Mouse (Mus musculus) mouse trophoblast stem cell (cell line): ENCODE measurements around the gene Gpr183.

Experiments used
- in situ Hi-C, 2 experiments: fragments of 300-500 bp; cut with MseI, MboI; formaldehyde crosslinking; loops; 2 replicates in 1 of 2; 3 replicates in 1 of 2; pipeline ENCODE4 v1.15.1; 2025

The Gpr183 gene

DNA sequence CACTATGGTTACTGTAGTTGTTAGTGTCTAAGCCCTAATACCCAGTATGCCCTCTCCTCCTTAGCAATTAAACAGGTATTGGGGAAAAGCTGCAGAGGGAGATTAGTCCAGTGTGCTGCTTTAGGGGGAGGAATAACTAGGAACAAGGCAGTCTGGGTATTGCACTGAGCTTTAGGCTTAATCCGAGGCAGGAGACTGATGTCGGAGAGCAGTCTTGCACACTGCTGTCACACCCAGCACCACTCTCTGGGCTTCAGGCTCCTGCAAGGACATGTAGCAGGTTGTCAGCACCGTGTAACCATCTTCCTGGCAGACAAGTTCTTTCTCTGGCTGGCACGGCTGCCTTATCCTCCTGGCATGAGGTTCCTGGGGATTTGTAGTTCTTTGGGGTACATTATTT is 32.8 kb downstream of the Gpr183 start:
- in situ Hi-C loops: loop anchor here (5.0 to 10.0 kb wide), 2 partner anchors 123 to 130 kb away; no protein-coding TSS in a partner anchor

DNA sequence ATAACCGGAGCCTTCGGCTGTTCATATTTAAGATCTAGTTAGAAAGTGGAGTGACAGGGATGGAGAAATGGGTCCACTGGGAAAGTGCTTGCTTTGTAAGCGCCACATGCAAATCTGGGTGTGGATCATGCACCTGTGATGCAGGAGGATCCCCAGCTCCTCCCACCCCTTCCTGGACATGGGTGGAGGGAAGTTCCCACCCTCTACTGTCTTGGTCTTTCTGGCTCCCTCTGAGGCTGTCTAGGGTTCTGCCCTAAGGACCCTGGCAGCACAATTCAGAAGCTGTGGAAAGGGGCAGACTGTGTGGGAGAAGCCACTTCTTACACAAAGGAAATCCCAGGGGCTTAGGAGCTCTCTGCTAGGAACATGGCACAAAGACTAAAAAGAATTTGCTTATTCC is 33.4 kb downstream of the Gpr183 start:
- in situ Hi-C loops: loop anchor here (5.0 to 10.0 kb wide), 2 partner anchors 123 to 131 kb away; no protein-coding TSS in a partner anchor

DNA sequence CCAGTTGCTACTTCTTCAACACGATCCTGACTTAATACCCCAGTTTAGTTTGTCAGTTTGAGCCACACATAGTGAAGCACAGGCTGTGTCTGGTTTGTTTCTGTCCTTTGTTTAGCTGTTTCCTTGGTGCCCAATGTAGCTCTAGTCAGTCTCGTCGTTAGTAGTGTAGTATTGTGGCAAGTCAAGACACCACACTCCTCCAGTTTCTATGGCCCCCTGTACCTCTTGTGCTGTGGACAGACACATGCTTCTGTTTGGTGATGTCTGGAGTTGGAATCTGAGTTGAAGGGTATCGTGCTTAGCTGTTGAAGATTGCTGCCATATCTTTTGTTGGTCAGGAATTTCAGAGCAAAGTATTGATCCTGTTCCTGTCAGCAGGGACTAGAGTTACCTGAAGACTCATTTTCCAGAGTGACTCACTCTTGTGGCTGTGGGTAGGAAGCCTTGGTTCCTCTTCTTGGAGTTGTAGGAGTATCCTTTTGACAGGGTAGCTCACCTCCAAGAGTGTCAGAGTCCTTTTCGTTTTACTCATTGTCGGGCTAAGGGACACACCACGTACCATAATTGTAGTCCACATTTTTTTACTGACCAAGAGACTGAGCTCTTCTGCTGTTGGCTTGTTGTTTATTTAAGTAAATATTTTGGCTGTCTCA is 34.1 kb downstream of the Gpr183 start:
- in situ Hi-C loops: loop anchor here (5.0 to 10.0 kb wide), 2 partner anchors 124 to 131 kb away; no protein-coding TSS in a partner anchor

DNA sequence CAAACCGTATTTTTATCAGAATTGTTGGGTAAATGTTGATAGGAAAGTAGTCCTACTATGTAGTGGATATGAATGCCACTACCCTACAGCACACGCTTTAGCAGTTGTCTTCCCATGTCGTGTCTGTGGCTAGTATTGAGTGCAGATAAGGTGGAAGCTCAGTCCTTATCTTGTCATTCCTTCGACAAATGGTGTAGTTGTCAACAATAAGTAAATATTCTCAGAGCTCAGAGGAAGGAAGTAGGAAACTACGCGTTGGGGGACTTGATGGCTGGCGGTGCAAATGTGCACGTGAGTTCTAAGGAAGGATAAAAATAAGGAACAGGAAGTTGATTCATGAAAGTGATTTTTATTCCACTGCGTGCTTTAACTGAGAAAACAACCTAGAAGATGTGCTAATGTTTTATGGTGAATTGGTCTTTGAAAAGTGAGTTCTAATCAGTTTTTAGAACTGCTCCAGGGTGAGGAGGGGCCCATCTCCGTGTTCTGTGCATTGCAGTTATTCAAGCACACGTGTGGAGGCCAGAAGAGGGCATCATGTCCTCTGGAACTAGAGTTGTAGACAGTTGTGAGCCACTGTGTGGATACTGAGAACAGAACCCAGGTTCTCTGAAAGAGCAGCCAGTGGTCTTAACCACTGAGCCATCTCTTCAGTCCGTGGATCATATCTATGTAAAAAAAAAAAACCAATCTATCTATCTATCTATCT is 35.6 kb downstream of the Gpr183 start:
- in situ Hi-C loops: no loop called here

DNA sequence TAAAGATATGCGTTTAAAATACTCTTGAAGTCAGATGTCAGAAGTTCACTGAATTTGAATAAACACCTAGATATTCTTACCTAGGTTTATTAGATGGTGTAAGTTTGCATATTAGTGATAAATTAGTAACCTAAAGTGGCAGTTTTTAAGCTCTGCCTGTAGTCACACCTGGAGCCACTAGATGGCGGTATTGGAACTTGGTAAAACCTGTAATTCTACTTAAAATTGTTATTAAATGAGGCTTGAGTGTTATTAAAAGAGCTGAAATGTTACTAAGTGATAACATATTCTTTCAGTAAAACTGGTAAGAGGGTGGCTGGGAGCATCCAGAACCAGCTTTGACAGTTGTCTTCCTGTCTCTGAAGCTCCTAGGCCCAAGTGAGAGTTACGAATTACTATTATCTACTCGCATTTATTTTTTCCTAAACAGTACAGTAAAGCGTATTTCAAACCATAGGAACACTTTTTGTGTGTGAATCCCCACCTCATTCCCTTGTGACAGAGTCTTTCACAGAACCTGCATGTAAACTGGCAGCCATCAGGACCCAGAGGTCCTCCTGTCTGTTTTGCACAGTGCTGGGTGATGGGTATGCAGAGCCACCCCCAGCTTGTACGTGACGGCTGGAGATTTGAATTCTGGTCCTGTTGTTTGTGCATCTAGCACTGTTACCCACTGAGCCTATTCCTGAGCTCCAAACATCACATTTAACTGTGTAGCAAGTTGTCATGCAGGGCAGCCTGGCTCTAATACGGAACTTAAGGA is 36.4 kb downstream of the Gpr183 start:
- in situ Hi-C loops: no loop called here

DNA sequence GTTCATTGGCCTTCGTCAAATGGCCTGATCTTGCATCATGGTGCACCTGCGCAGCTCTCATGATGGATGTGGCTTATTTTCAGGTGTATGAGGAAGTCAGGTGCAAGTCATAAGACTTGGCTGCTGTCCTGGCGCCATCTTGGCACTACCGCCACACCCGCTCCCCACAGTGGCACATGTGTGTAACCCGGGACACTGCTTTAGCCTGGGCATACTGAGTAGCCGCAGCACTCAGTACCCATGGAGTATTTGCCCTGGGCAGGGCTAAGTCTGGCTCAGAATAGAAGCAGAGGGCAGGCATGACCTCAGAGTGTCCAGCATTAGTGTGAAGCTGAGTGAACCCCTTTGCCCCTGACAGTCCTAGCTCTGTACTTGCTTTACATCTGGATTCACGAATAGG is 37.5 kb downstream of the Gpr183 start:
- in situ Hi-C loops: no loop called here

DNA sequence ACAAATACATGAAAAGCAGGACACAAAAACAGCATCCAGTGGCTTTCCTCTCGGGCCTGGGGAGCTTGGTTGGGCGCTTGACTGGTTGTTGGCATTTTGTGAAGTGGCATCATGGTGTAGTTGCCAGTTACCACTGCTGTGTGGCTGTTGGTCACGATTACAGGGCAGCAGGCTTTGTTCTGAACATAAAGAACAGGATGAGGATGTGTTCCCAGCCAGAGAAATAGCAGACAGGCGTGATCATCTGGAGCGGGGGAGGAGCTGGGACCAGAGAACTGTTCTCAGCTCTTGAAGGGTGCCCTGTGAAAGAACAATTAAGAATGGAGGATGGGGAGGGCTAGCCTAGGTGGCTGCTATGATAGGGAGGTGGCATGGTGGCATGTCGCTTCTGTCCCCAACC is 38.1 kb downstream of the Gpr183 start:
- in situ Hi-C loops: no loop called here

DNA sequence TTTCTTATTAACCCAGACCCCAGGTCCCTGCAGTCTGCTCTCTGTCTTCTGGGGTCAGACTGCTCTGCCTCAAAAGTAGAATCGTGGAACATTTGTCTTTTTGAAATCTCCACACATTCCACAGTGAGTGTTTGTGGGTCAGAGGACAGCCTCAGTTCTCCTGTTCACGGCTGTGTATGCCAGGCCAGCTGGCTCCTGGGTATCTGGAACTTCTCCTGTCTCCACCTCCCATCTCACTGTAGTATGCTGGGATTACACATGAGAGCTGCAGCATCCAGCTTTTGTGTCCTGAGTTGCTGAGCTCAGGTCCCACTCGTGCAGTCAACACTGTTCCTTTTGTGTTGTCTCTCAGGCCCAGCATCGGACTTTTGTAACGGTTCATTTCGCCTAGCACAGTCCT is 40.1 kb downstream of the Gpr183 start:
- in situ Hi-C loops: no loop called here

DNA sequence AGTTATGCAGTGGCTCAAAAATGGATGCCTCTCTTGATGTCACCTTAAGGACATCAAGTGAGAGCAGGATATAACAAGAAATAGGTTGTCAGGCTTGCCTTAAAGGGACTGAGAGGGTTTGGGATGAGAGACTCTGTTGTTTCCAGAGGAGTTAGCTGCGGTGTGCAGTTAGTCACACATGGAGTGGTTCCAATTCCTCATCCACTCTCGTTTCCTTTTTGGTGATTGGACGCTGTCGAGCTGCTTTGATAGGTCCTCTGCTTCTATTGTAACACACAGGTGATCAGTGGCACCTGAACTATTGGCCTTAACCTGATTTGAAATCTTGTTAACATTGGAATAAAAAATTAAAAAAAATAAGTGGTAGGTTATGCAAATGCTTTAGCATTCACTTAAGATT is 42.3 kb downstream of the Gpr183 start:
- in situ Hi-C loops: no loop called here

DNA sequence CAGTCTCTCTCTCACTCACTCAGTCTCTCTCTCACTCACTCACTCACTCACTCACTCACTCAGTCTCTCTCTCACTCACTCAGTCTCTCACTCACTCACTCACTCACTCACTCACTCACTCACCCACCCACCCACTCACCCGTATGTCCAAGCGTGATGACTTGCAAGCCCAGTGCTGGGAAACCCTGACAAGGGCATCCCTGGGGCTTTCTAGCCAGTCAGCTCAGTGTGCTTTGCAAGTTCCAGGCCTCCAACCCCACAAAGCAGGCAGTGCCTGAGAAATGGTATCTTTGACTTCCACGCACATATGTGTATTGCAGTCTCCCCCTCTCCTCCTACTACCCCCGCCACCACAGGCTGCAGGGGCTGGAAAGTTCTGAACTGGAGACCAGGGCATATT is 43.0 kb downstream of the Gpr183 start:
- in situ Hi-C loops: no loop called here

DNA sequence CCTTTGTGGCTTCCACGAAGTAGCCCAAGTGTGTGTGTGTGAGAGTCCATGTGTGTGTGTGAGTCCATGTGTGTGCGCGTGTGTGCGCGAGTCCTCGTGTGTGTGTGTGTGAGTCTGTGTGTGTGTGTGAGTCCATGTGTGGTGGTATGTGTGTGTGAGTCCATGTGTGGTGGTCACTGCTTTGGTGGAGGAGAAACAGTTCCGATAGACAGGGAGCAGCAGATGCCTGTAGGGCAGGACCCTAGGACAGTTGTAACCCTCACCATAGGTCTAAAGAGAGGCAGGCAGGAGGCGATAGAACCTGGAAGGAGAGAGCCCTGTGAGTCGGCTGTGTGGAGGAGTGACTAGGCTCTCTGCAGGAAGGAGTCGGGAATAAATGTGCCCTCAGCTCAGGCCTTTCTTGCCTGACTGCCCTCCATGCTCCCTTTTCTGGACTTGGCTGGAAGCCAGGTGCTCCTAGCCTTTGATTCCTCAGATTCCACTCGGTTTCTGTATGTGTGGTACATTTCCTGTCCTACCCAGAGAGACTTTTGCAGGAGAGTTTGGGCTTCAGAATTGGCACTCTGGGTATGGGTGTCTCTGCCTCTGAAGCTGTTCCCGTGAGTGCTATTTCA is 44.4 kb downstream of the Gpr183 start:
- in situ Hi-C loops: no loop called here

DNA sequence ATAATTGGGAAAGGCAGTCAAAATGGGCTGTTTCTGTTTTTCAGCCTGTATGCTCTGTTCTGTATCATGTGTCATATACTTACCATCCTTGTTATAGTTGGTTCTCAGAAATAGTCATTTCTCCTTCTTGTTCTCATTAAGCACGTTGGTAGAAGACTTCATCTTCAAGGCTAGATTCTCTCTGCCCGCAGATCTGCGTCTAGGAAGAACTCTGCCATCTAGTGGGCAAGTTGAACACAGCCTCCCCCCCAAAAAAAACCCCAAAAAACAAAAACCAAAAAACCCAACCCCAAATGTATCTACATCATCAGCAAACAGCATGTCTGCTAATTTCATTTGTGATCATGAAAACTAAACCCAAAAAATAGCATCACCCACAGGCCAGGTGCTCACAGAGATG is 45.2 kb downstream of the Gpr183 start:
- in situ Hi-C loops: no loop called here

DNA sequence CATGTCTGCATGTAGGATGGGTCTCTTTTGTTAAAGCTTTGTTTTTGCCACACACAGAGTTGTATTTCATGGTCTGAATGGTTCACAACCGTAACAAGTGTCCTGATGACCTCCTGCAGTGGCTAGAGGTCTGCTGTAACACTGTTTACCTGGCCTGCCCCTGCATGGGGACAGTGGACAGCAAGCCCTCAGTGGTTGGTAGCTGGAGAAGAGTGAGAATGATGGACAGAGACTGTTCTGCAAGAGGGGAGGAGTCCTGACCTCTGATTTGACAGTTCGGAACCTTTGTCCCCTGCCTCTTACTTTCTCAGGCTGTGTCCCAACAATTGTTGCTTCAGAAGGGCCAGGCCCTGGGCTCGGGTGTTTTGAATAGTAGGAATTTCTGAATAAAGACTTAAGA is 46.7 kb downstream of the Gpr183 start:
- in situ Hi-C loops: no loop called here

DNA sequence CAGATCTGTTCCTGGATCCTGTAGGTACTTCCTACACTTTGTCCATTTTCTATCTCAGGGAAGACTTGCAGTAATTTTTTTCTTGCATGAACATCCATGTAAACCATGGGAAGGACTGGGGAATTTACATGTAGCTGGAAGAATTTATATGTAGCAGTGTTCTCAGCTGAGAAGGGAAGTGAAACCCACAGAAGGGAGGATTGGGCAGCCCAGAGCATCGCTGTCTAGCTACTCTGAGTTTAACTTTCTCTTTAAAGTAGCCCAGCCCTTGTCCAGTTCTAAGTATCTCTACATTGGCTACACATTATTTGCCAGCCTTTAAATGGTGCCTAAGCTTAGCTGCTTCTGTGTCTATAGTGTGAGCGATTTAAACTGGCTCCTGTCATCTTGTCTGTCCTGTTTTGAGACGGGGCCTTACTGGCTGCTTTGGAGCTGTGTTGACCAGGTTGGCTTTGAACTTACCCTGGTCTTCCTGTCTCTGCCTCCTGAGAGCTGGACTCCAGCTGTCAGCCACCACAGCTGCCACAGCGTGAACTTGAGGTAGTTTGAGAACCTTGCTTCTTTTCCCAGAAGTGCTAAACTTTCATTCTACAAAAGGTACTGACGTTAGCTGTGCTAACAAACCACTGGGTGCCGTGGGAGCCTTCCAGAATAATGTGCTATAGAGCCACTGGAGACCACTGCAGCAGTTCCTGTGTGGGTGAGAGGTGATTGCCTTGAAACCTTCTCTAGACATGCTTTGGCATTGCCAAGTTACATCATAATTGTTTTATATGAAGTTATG is 48.5 kb downstream of the Gpr183 start:
- in situ Hi-C loops: no loop called here

DNA sequence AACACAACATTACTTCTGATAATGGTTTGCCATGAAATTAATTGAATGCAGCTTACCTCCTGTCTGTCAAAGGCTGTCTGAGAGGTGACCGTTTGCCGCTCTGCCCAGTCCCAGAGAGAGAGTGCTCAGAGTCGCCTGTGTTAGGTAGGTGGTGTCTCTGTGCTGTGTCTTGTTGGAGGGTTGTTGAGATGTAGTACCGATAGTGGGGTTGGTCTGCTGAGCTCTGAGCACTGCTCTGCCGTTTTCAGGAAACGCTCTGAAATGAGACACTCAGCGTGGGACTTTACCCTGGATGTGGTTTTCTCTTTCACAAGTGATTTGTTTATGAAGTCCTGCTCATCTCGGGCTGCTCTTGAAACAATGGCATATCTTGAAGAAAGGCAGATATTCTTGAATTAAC is 49.4 kb downstream of the Gpr183 start, which contains the start of gene Gpr18:
Gpr18 (minus strand) TSS at position 161 of the 400 bp plus-strand sequence.
- in situ Hi-C loops: no loop called here

DNA sequence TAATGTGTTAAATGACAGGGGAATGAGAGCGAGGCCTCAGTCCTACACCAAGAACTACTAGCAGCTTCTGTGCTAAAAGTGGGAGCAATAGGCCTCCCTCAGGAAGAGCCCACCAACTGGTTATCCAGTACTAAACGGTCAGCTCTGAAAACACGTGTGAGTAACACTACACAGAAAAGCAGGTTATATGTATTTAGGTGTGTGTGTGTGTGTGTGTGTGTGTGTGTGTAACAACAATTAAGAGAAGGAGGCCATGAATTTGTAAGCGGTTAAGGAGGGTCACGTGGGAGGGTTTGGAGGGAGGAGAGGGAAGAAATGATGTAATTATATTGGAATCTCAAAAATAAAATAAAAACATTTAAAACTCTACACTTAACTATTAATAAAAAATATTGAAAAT is 49.9 kb downstream of the Gpr183 start:
- in situ Hi-C loops: no loop called here

DNA sequence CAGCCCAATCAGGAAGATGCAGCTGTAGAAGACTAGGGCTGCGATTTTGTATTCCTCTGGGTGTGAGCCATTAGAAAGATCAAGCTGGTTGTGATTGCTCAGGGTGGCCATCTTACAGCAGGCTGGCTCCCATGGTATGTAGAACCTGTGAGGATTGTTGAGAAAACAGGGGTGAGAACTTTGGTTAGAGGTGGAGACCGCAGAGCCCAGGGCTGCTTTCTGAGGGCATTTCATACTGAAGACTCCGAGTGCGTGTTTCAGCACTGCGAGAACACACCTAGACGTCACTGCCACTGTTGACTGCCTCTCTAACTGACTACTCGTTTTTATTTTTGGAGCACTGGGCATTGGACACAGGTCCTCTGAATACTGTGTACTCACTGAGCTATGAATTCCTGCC is 52.5 kb downstream of the Gpr183 start:
- in situ Hi-C loops: no loop called here

DNA sequence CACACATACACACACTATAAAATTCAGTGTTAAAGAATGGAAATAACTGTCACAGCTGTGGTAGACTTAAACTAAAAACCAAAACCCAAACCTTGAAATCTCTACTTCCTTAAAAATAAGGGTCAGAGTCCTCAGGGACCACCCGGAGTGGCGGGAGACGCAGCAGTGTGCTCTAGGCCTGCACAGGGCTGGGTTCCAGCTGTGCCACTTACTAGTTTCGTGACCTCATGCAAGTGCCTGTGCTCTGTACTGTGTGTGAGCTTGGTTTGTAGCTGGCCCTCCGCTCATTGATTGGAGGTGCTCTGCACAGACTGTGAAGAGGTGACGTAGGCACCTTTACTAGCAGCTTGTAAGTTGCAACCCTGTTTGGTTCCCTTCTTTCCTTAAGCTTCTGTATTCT is 55.1 kb downstream of the Gpr183 start:
- in situ Hi-C loops: no loop called here

DNA sequence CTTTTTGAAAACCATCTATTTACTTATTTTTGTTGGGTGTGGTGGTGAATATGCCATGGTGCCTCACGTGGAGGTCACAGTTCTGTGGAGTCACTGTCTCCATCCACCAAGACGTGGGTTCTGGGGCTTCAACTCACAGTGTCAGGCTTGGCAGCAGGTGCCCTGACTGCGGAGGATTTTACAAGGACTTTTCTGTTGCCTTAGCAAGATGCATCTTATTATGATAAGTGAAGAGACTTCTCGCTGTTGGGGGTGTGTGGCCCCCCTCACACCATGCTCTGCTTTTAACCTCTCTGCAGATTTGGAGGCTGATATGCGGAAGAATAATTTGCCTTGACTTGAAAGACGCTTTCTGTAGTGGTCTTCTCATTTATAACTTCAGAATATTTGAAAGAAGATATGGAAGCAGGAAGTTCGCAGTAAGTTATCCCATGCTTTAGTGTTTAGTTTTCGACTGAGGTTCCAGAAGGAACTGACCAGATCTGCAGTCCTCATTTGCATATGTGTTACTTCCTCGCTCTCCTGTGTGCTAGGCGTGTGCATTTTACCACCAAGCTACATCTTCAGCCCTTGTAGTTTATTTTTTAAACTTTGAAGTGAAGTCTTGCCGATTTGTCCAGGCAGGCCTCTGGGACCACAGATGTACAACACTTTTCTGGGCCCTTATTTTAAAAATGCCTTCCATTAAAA is 57.9 kb downstream of the Gpr183 start:
- in situ Hi-C loops: no loop called here

DNA sequence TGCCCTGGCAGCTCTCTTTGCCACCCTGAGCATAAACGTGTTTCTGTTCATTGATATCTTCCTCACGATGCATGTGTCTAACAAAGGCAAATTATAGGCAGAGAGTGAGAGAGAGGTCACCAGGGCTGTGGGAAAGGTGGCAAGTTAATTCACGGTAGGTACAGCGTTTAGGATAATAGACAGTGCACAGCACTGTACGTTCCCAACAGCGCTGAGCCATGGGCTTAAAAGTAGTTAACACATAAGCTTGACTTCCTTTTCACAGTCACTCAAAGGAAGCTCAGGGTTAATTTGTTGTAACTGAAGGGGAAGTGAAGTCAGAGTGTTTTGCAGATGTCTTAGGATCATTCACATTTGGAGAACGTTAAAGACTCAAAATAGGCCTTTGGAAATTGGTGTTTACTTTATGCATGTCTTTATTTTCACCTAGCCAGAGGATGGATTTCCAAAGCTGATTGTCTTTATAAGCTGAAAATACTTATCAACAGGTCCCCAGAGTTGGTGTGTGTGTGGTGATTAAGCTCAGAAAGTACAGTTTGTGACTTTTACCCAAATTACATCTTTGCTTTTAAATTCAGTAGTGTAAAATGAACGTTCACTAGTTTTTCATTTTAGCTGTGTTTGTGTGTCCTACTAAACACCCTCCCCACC is 58.5 kb downstream of the Gpr183 start:
- in situ Hi-C loops: no loop called here
